Mouse (Mus musculus) heart, postnatal 0 days (tissue): ENCODE results near the gene Cdk13. TPM values are rescaled to one million over a fixed set of nuclear protein-coding genes. Genes with fewer than 3 reads are reported as not detected.

Source experiments
- ATAC-seq: fragments of 200-750 bp; cut with Nextera tagmentation; 2 replicates; pipeline ENCODE4 v1.8.0; 2017; ENCODE audit warnings: low read depth, moderate number of reproducible peaks, moderate library complexity; ENCODE audit not compliant: insufficient read depth
- DNase-seq: peaks from one replicate; pipeline ENCODE4 v3.0.0-alpha.2; 2016; ENCODE audit warnings: low spot score
- H3K27ac ChIP-seq: fragments of 300-500 bp; sonication (generic); 2 replicates; pipeline ENCODE4 v1.5.1; 2014; ENCODE audit warnings: low read depth, mild to moderate bottlenecking
- H3K27me3 ChIP-seq: fragments of 300-500 bp; sonication (generic); 2 replicates; pipeline ENCODE4 v1.6.1; 2014; ENCODE audit warnings: low read length, mixed read lengths; ENCODE audit not compliant: control insufficient read depth, insufficient read depth
- H3K36me3 ChIP-seq: fragments of 300-500 bp; sonication (generic); replicated peaks from 2 replicates; pipeline ENCODE4 v1.6.1; 2014; ENCODE audit warnings: low read length, mixed read lengths; ENCODE audit not compliant: control insufficient read depth, insufficient read depth
- H3K4me1 ChIP-seq: fragments of 300-500 bp; sonication (generic); 2 replicates; pipeline ENCODE4 v1.6.1; 2014; ENCODE audit warnings: antibody characterized with exemption; ENCODE audit not compliant: control insufficient read depth, insufficient read depth
- H3K4me2 ChIP-seq: fragments of 300-500 bp; sonication (generic); 2 replicates; pipeline ENCODE4 v1.6.1; 2014; ENCODE audit warnings: low read depth, mild to moderate bottlenecking, low read length, moderate library complexity
- H3K4me3 ChIP-seq: fragments of 300-500 bp; sonication (generic); 2 replicates; pipeline ENCODE4 v1.5.1; 2014; ENCODE audit warnings: low read depth, low read length
- H3K9ac ChIP-seq: fragments of 300-500 bp; sonication (generic); replicated peaks from 2 replicates; pipeline ENCODE4 v1.6.1; 2014; ENCODE audit warnings: low read depth, low read length, mixed read lengths
- H3K9me3 ChIP-seq: fragments of 300-500 bp; sonication (generic); replicated peaks from 2 replicates; pipeline ENCODE4 v1.6.1; 2016; ENCODE audit warnings: low read length; ENCODE audit not compliant: control insufficient read depth
- CTCF ChIP-seq: IDR thresholded peaks from 2 replicates; pipeline ENCODE4 v1.5.1; 2016; ENCODE audit warnings: antibody characterized with exemption, control low read depth, low read depth
- EP300 ChIP-seq: IDR thresholded peaks from 2 replicates; pipeline ENCODE4 v1.6.1; 2016; ENCODE audit warnings: antibody characterized with exemption, low read depth
- WGBS: fragments of 180-500 bp; shearing (Covaris S2); extraction: QIAGEN DNeasy Blood & Tissue Kit; methylation state at CpG from one replicate; pipeline ENCODE4 v1.1.7; 2014; 5-methylcytosine and 5-hydroxymethylcytosine counted together
- polyA plus RNA-seq: library from polyadenylated mRNA; unstranded; fragments of >200 nt; fragmentation: Nextera tagmentation; extraction: Ambion mirVana; gene quantifications from 2 replicates; pipeline ENCODE4 v1.2.1, GENCODE M21; 2015
- total RNA-seq: library from RNA; depleted of rRNA; stranded (reverse); fragments of >200 nt; gene quantifications from 2 replicates; pipeline ENCODE4 v1.2.3, GENCODE M21; 2014; ENCODE audit warnings: low replicate concordance; rRNA removed

Cdk13 gene
- 55.0 and 74.7 TPM in 2 replicates for total RNA-seq
- 7.8 and 7.9 TPM in 2 replicates for polyA plus RNA-seq

- H3K4me2 ChIP-seq: peak within 1 kb of the TSS; percentile 97
- peak; percentile 98 for DNase-seq
- TF ChIP-seq EP300 (no peak), CTCF (no peak)
- peak; percentile 93 for ATAC-seq
- H3K4me1 ChIP-seq: 0 out of 2 replicates have a peak, but pooled peaks cover 3% of the 10 kb centered on the region
- no peaks in the 10 kb centered on the region for H3K36me3 ChIP-seq
- H3K4me3 ChIP-seq: peak within 1 kb of the TSS; percentile 86
- no peaks in the 10 kb centered on the region for H3K27me3 ChIP-seq
- peak within 1 kb of the TSS; percentile 99 for H3K27ac ChIP-seq
- WGBS: under 1% methylated on average over 73 of the region's 110 CpGs
- no peaks in the 10 kb centered on the region for H3K9me3 ChIP-seq
- peak within 1 kb of the TSS; percentile 94 for H3K9ac ChIP-seq
These were observed at the start of gene Cdk13 for GRCm38 (mm10) chr13:17804909-17805613. Cdk13 (minus strand) TSS chr13:17805097.

GRCm38 (mm10) chr13:17843336-17843735 is 38.4 kb upstream of the Cdk13 start:
- Histone ChIP-seq H3K27ac (no peak overlapping the region), H3K4me1 (no peaks in the 10 kb centered on the region), H3K9ac (no peak overlapping the region), H3K36me3 (no peaks in the 10 kb centered on the region), H3K4me2 (no peak overlapping the region), H3K9me3 (no peaks in the 10 kb centered on the region), H3K4me3 (no peak overlapping the region), H3K27me3 (no peaks in the 10 kb centered on the region)
- ATAC-seq: no peak
- DNase-seq: no peak
- TF ChIP-seq EP300 (no peak), CTCF (no peak)
- 80% methylated on average over 2 of the region's 2 CpGs for WGBS

- ATAC-seq: no peak
- no peak for TF ChIP-seq EP300
- TF ChIP-seq CTCF: no peak
- 62% methylated on average over 4 of the region's 4 CpGs for WGBS
- Histone ChIP-seq H3K9me3 (no peaks in the 10 kb centered on the region), H3K4me3 (no peak overlapping the region), H3K27ac (no peak overlapping the region), H3K27me3 (no peaks in the 10 kb centered on the region), H3K4me2 (no peak overlapping the region), H3K36me3 (no peaks in the 10 kb centered on the region), H3K4me1 (no peaks in the 10 kb centered on the region), H3K9ac (no peak overlapping the region)
- no peak for DNase-seq
These were observed 37.9 kb upstream of the Cdk13 start for GRCm38 (mm10) chr13:17842756-17843155.

- Histone ChIP-seq H3K36me3 (no peaks in the 10 kb centered on the region), H3K9ac (no peak overlapping the region), H3K9me3 (no peaks in the 10 kb centered on the region), H3K4me2 (no peak overlapping the region), H3K27ac (no peak overlapping the region), H3K4me1 (no peaks in the 10 kb centered on the region), H3K27me3 (no peaks in the 10 kb centered on the region), H3K4me3 (no peak overlapping the region)
- WGBS: 72% methylated on average over 5 of the region's 5 CpGs
- TF ChIP-seq CTCF: no peak
- no peak for TF ChIP-seq EP300
- no peak for DNase-seq
- no peak for ATAC-seq
These were observed 34.2 kb upstream of the Cdk13 start for GRCm38 (mm10) chr13:17839137-17839536.

DNA sequence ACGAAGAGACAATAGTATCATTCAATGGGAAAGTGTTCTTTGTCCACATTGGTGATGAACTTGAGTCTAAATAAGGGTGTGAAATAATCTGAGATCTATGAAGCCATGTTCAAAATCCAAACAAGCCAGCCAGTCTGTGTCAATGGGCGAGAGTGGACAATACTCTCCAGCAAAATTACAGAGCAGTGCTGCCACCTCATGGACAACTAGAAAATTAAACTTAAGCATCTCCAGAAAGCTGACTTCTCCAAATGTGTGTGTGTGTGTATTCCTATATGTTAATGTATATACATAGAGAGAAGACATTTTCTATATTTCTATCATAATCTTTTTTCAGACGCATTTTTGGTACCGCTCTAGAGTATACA is 33.6 kb upstream of the Cdk13 start:
- no peak overlapping the region for H3K4me2 ChIP-seq
- peak; percentile 58; the same call in 1 of the 2 replicates for ATAC-seq
- WGBS: 27% methylated on average over 4 of the region's 4 CpGs

More for the DNA sequence above, 33.6 kb upstream of the Cdk13 start:
- H3K9ac ChIP-seq: no peak overlapping the region
- DNase-seq: peak; percentile 75
- H3K9me3 ChIP-seq: no peaks in the 10 kb centered on the region
- H3K4me1 ChIP-seq: no peaks in the 10 kb centered on the region
- H3K27me3 ChIP-seq: no peaks in the 10 kb centered on the region
- TF ChIP-seq EP300: no peak
- peak; percentile 70 for TF ChIP-seq CTCF
- H3K4me3 ChIP-seq: no peak overlapping the region
- H3K27ac ChIP-seq: no peak overlapping the region
- no peaks in the 10 kb centered on the region for H3K36me3 ChIP-seq
